Mouse (Mus musculus): ENCODE measurements at regions not wholly inside any gene's neighbourhood (a gene's known extent, or its start where the extent isn't known, plus 50 kb on each side); places are given as distances from the start of the nearest gene placed in this dataset.
A peak's percentile ranks its signal among the peaks of the same experiment; 100 is the strongest.

DNA sequence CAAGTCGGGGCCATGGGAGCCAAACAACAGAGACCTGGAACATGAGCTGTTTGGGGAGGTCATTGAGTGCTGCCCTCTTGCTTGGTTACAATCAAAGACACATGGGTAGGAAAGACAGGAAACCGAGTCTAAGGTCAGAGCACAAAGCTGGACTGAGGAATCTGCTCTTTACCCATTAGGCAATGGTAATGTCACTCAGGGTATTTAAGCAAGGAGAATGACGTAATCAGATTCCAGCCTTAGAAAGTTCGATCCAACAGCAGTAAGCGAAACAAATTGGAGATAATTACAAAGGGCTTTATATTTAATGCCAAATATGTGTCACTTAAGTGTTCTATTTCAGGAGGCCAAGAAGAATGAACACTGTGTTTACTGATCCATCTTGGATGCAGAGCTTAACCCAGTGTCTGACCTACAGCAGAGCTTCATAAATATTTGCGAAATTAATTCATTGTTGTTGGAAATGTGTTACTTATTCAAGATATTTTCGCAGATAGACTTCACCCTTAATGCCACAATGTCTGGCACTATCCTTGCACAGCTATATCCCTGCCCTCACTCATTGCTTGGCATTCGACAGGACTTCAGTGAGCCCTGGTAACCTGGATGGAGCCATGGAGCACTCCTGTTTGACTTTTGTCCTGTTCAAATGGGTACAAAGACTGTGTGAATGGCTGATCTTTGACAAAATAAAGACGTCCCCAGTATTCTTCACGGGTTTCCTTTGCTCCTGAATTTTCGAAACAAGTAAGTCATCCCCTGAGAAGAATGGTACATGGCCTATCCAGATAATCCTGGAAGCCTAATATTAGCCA is 56.2 kb upstream of the Ptgfr start:
- H3K4me2 ChIP-seq (ENCODE audit: low read length): no peak overlapping the region
- DNase-seq (ENCODE audit: low spot score) (no peak), ATAC-seq (replicated peaks; ENCODE audit: low FRiP score, low TSS enrichment, low read depth) (no peak)
- no peak overlapping the region for H3K4me3 ChIP-seq (ENCODE audit: low read depth, low read length)
- no peaks in the 10 kb centered on the region for H3K36me3 ChIP-seq (ENCODE audit: control insufficient read depth, insufficient read depth, low read length)
- 76% methylated on average over 11 of the region's 11 CpGs for WGBS
- no peak overlapping the region for H3K27ac ChIP-seq (ENCODE audit: low read depth)
- H3K9me3 ChIP-seq (ENCODE audit: control insufficient read depth, low read length): no peaks in the 10 kb centered on the region
- H3K27me3 ChIP-seq (replicated peaks; ENCODE audit: control insufficient read depth, insufficient read depth, low read length): no peaks in the 10 kb centered on the region
- no peak overlapping the region for H3K9ac ChIP-seq (ENCODE audit: low read length)
- peaks cover 22% of the 10 kb centered on the region for H3K4me1 ChIP-seq (replicated peaks; ENCODE audit: control insufficient read depth, insufficient read depth, low read length)

DNA sequence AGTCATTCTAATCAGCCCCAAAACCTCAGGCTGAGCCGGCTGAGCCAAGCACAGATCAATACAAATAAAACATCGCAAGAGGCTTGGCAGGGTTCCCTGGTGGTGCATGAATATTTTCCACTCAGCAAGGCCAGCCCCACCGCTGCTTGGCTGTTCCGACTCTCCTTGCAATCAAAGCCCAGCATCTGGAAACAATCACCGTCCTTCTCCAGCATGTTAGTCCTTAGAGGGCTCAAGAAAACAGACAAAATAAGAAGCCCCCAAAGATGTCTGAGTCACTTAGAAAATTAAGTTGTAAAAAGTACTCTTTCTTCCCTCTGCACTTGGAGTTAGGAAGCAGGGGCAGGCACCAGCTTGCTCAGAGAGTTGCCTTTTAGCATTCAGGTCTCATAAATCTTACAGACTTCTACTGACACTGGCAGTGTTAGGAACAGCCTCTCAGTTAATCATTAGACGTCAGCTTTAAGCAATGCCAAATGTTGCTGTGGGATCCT is 54.4 kb upstream of the Ptgfr start:
- H3K27ac ChIP-seq (ENCODE audit: low read depth): peak overlapping the region; percentile 73

DNA sequence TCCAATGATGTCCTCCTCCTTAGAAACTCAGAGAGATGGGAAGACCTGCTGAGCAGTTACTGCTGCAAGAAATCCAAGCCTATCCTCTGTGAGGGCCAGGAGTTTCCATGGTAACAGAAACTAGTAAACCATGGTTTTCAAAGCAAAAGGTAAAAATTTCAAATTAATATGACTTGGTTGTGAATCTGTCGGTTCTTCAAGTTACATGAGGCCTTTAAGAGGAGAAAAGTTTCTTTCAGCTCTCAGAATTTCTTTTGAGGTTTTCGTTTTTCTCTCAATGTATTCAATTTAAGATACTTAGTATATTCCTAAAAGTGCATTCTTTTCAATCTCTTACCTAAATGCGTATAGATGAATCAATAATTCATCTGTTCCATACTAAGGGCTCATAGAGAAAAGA is 53.9 kb upstream of the Ptgfr start:
- Histone ChIP-seq H3K9me3 (ENCODE audit: control insufficient read depth, low read length) (no peaks in the 10 kb centered on the region), H3K4me2 (ENCODE audit: low read length) (peak overlapping the region; percentile 25), H3K9ac (ENCODE audit: low read length) (no peak overlapping the region), H3K27ac (ENCODE audit: low read depth) (peak overlapping the region; percentile 73), H3K27me3 (replicated peaks; ENCODE audit: control insufficient read depth, insufficient read depth, low read length) (no peaks in the 10 kb centered on the region), H3K36me3 (ENCODE audit: control insufficient read depth, insufficient read depth, low read length) (no peaks in the 10 kb centered on the region), H3K4me1 (replicated peaks; ENCODE audit: control insufficient read depth, insufficient read depth, low read length) (peaks cover 22% of the 10 kb centered on the region), H3K4me3 (ENCODE audit: low read depth, low read length) (no peak overlapping the region)
- ATAC-seq (replicated peaks; ENCODE audit: low FRiP score, low TSS enrichment, low read depth): no peak
- no peak for DNase-seq (ENCODE audit: low spot score)
- 55% methylated on average over 3 of the region's 3 CpGs for WGBS

More for the DNA sequence above, 54.4 kb upstream of the Ptgfr start:
- Histone ChIP-seq H3K36me3 (ENCODE audit: control insufficient read depth, insufficient read depth, low read length) (no peaks in the 10 kb centered on the region), H3K27me3 (replicated peaks; ENCODE audit: control insufficient read depth, insufficient read depth, low read length) (no peaks in the 10 kb centered on the region), H3K4me3 (ENCODE audit: low read depth, low read length) (no peak overlapping the region), H3K9ac (ENCODE audit: low read length) (no peak overlapping the region), H3K4me1 (replicated peaks; ENCODE audit: control insufficient read depth, insufficient read depth, low read length) (peaks cover 22% of the 10 kb centered on the region), H3K4me2 (ENCODE audit: low read length) (peak overlapping the region; percentile 25), H3K9me3 (ENCODE audit: control insufficient read depth, low read length) (no peaks in the 10 kb centered on the region)
- ATAC-seq (replicated peaks; ENCODE audit: low FRiP score, low TSS enrichment, low read depth) (peak; percentile 82), DNase-seq (ENCODE audit: low spot score) (peak; percentile 72)
- 1% methylated on average over 6 of the region's 6 CpGs for WGBS

DNA sequence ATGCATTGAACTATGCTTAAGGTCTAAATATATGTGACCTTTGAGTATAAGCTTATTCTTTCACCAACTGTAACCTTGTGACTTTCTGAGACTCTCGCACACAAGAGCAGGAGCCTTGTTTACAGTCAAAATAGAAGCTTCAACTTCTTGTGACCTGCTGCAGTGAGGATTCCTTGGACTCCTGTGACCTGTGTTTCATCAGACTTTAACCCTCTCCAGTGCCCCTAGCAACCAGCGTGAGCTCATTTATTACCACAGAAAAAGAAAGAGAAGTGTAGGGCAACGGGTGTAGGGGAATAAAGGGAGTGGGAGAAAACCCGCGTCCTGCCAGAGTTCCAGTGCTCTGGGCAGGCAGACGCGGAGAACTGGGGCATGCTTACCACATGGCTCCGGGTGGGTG is 52.3 kb upstream of the Ptgfr start:
- no peak for DNase-seq (ENCODE audit: low spot score)
- H3K4me1 ChIP-seq (replicated peaks; ENCODE audit: control insufficient read depth, insufficient read depth, low read length): peaks cover 22% of the 10 kb centered on the region
- ATAC-seq (replicated peaks; ENCODE audit: low FRiP score, low TSS enrichment, low read depth): 0 out of 2 replicates have a peak, but pooled peaks have one; percentile 17
- WGBS: 33% methylated on average over 8 of the region's 8 CpGs
- no peak overlapping the region for H3K27ac ChIP-seq (ENCODE audit: low read depth)
- H3K36me3 ChIP-seq (ENCODE audit: control insufficient read depth, insufficient read depth, low read length): no peaks in the 10 kb centered on the region
- no peak overlapping the region for H3K4me3 ChIP-seq (ENCODE audit: low read depth, low read length)
- no peaks in the 10 kb centered on the region for H3K27me3 ChIP-seq (replicated peaks; ENCODE audit: control insufficient read depth, insufficient read depth, low read length)
- H3K9ac ChIP-seq (ENCODE audit: low read length): no peak overlapping the region
- no peaks in the 10 kb centered on the region for H3K9me3 ChIP-seq (ENCODE audit: control insufficient read depth, low read length)
- H3K4me2 ChIP-seq (ENCODE audit: low read length): no peak overlapping the region

Data from intestine, embryonic 14.5 days (tissue).